Mouse (Mus musculus): ENCODE data around the gene Bri3bp. TPM values are rescaled to one million over a fixed set of nuclear protein-coding genes. Genes with fewer than 3 reads are reported as not detected.

Gene Bri3bp
- total RNA-seq, 4 experiments from 2014 or later: 3.0 to 4.6 (median 4.1) TPM

Small RNA genes lying within 50 kb of the gene (microRNA-seq; reads per million reads assigned to microRNA genes)
- not detected for gene Gm27551

Other genes with a start within 250 kb of the Bri3bp start
- gene Scarb1, start 100.5 kb upstream of the Bri3bp start, total RNA-seq (2022): 10 to 100 TPM; 11.1 to 19.0 (median 13.3) TPM
- gene Gm10382, start 52.2 kb upstream of the Bri3bp start, total RNA-seq (2022): under 1 TPM in 2 of 4 experiments, not detected in 2; 0.31 to 0.34 TPM
- 1,000 to 10,000 TPM; 1,167 to 1,677 (median 1,560) TPM for gene Ubc, start 51.4 kb upstream of the Bri3bp start, total RNA-seq (2022)
- gene Dhx37, start 7.4 kb upstream of the Bri3bp start, total RNA-seq (2022): 1 to 10 TPM; 4.4 to 5.1 (median 4.8) TPM
- gene Aacs, start 34.2 kb downstream of the Bri3bp start, total RNA-seq (2022): 1 to 10 TPM; 1.9 to 5.4 (median 4.8) TPM
- gene Tmem132b, start 90.2 kb downstream of the Bri3bp start, total RNA-seq (2022): 1 to 10 TPM; 2.6 to 7.0 (median 4.5) TPM